Mouse (Mus musculus): ENCODE measurements around the gene Rrp9.

- TF ChIP-seq MAX (IDR thresholded peaks at IDR 0.05) (no peak), CTCF (IDR thresholded peaks at IDR 0.05; ENCODE audit: control insufficient read depth, insufficient read depth, insufficient read length) (no peak), USF1 (IDR thresholded peaks at IDR 0.05; ENCODE audit: low read depth) (no peak)
Observed at GRCm38 (mm10) chr9:106475663-106476001, at the start of gene Rrp9.

Data from C2C12 (cell line).